Mouse (Mus musculus) lung, postnatal 0 days (tissue): ENCODE data around the gene Dchs1. TPM values are rescaled to one million over a fixed set of nuclear protein-coding genes. Genes with fewer than 3 reads are reported as not detected.
"Not testable (repeated sequence)": the region's sequence is repeated elsewhere in the genome, so short reads cannot be mapped to it uniquely, and the experiment has no call there.

Source experiments
- ATAC-seq: fragments of 200-750 bp; cut with Nextera tagmentation; 2 replicates; pipeline ENCODE4 v1.8.0; 2017; ENCODE audit warnings: moderate library complexity
- DNase-seq: peaks from one replicate; pipeline ENCODE4 v3.0.0-alpha.2; 2016; ENCODE audit warnings: low spot score
- H3K27ac ChIP-seq: fragments of 300-500 bp; sonication (generic); 2 replicates; pipeline ENCODE4 v1.5.1; 2014; ENCODE audit warnings: antibody characterized with exemption, mild to moderate bottlenecking, low read length, mixed read lengths
- H3K27me3 ChIP-seq: fragments of 300-500 bp; sonication (generic); replicated peaks from 2 replicates; pipeline ENCODE4 v1.6.1; 2014; ENCODE audit warnings: low read length, mixed read lengths; ENCODE audit not compliant: insufficient read depth
- H3K36me3 ChIP-seq: fragments of 300-500 bp; sonication (generic); 2 replicates; pipeline ENCODE4 v1.6.1; 2014; ENCODE audit warnings: low read length, mixed read lengths; ENCODE audit not compliant: insufficient read depth
- H3K4me1 ChIP-seq: fragments of 300-500 bp; sonication (generic); 2 replicates; pipeline ENCODE4 v1.6.1; 2014; ENCODE audit warnings: antibody characterized with exemption, low read depth, low read length, mixed read lengths; ENCODE audit not compliant: insufficient read depth
- H3K4me2 ChIP-seq: fragments of 300-500 bp; sonication (generic); replicated peaks from 2 replicates; pipeline ENCODE4 v1.6.1; 2014; ENCODE audit warnings: low read depth, mild to moderate bottlenecking, low read length, moderate library complexity, mixed read lengths
- H3K4me3 ChIP-seq: fragments of 300-500 bp; sonication (generic); 2 replicates; pipeline ENCODE4 v1.5.1; 2014; ENCODE audit warnings: low read depth, low read length
- H3K9ac ChIP-seq: fragments of 300-500 bp; sonication (generic); replicated peaks from 2 replicates; pipeline ENCODE4 v1.6.1; 2014; ENCODE audit warnings: low read depth, mild to moderate bottlenecking
- H3K9me3 ChIP-seq: fragments of 300-500 bp; sonication (generic); 2 replicates; pipeline ENCODE4 v1.6.1; 2016; ENCODE audit warnings: low read length, mixed read lengths
- CTCF ChIP-seq: IDR thresholded peaks from 2 replicates; pipeline ENCODE4 v1.5.1; 2016; ENCODE audit warnings: antibody characterized with exemption, mild to moderate bottlenecking
- EP300 ChIP-seq: IDR thresholded peaks from 2 replicates; pipeline ENCODE4 v1.6.1; 2016; ENCODE audit warnings: antibody characterized with exemption, mild to moderate bottlenecking, control low read depth
- WGBS: fragments of 180-500 bp; shearing (Covaris S2); extraction: QIAGEN DNeasy Blood & Tissue Kit; methylation state at CpG from one replicate; pipeline ENCODE4 v1.1.7; 2014; 5-methylcytosine and 5-hydroxymethylcytosine counted together
- polyA plus RNA-seq: library from polyadenylated mRNA; unstranded; fragments of >200 nt; fragmentation: Nextera tagmentation; extraction: Ambion mirVana; gene quantifications from 2 replicates; pipeline ENCODE4 v1.2.1, GENCODE M21; 2015

The Dchs1 gene
- polyA plus RNA-seq, 1 experiment from 2014 or later: 3.0 TPM

DNA sequence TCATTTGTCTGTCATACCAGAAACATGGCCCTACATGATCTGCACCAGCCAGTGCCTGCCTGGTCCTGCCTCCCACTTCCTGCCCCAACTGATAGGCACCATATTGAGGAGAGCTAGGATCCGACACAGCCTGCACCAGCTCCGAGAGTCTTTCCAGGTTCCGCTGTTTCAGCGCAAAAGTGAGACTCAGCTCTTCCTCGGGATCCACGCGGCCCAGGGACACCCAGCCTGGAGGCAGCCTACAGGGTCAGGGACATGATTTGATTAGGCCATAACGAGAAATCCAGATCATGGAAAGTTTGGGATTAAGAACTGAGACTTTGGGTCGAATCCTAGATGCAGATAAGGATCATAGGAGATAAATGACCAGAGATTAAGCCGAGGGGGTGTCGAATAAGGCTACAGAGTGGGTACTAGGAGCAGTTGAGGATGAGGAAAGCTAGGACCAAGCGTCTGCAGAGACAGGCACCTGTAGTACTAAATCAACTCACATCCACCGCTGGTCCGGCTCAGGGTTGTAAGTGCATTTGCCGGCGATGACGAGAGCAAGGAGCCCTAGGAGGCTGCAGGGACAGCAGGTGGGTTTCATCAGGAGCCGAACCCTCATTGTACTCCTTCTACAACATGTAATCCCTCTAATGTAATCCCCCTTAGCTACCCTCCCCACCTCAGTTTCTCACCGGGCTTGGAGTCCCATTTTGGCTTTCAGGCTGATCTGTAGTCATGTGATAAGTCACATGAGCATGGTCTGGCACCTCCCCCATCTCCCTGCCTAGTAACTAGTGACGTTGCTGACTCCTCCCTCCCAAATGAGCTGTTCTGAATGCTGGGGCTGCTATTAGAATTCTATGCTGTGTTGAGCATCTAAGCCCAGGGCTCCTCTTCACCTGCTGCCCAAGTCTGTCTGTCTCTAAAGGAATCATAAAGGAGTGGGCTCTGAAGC is 35.7 kb downstream of the Dchs1 start, which contains the start of gene Tpp1:
Gene Tpp1, minus strand, starts transcription at position 745 of the 943 bp plus-strand sequence.
- Histone ChIP-seq H3K4me1 (peaks cover 5% of the 10 kb centered on the region; the same call in 1 of the 2 replicates), H3K36me3 (0 out of 2 replicates have a peak, but pooled peaks cover 10% of the 10 kb centered on the region), H3K9me3 (no peaks in the 10 kb centered on the region), H3K4me2 (peak within 1 kb of the TSS; percentile 83), H3K4me3 (peak within 1 kb of the TSS; percentile 71), H3K9ac (peak within 1 kb of the TSS; percentile 69), H3K27me3 (no peaks in the 10 kb centered on the region), H3K27ac (peak within 1 kb of the TSS; percentile 52)
- no peak for TF ChIP-seq EP300
- no peak for TF ChIP-seq CTCF
- ATAC-seq: peak; percentile 95
- WGBS: 19% methylated on average over 20 of the region's 20 CpGs
- DNase-seq: peak; percentile 96

DNA sequence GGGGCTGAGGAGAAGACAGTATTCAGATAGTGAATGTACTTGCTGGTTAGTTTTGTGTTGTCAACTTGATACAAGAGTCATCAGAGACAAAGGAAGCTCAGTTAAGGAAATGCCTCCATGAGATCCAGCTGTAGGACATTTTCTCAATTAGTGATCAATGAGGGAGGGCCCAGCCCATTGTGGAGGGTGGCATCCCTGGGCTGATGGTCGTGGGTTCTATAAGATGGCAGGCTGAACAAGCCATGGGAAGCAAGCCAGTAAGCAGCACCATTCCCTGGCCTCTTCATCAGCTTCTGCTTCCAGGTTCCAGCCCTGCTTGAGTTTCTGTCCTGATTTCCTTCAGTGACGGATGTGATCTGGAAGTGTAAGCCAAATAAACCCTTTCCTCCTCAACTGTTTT is 39.7 kb downstream of the Dchs1 start:
- Histone ChIP-seq H3K4me2 (no peak overlapping the region), H3K4me3 (no peak overlapping the region), H3K36me3 (0 out of 2 replicates have a peak, but pooled peaks cover 10% of the 10 kb centered on the region), H3K9me3 (no peaks in the 10 kb centered on the region), H3K27me3 (no peaks in the 10 kb centered on the region), H3K27ac (no peak overlapping the region), H3K9ac (no peak overlapping the region), H3K4me1 (peaks cover 5% of the 10 kb centered on the region; the same call in 1 of the 2 replicates)
- DNase-seq (no peak), ATAC-seq (no peak)
- WGBS: 66% methylated on average over 2 of the region's 2 CpGs
- TF ChIP-seq CTCF (no peak), EP300 (no peak)

DNA sequence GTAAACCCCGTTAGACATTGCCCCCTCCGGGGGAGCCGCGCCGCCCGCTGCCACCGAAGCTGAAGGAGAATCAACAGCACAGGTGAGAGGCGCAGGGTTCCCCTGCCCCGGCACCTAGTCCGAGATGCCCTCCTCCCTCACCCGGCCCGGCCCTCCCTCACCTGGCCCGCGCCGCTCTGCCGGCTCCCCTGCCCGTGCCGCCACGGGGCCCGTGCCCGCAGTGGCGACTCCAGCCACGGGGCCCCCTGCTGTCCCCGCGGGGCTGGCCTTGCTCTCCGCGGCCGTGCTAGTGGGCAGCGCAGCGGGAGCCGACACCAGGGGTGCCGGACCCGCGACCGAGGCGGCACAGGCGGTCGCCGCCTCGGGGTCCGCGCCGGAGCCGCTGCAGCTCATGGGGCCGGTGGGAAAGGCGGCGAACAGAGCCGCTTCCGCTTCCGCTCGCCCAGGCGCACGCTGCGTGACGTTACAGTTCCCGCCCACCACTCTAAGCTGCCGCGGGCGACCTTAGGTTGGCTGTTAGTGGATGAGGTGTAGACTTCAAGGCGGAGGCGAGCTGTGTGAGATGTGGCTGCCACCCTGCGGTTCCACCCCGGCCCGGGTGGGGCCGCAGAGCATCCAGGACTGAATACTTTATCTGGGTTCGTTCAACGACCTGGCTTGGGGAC is 43.4 kb downstream of the Dchs1 start, which contains the start of gene Taf10:
Gene Taf10, minus strand, starts transcription at position 436 of the 665 bp plus-strand sequence.
- DNase-seq (peak; percentile 97), ATAC-seq (peak; percentile 98)
- Histone ChIP-seq H3K36me3 (peaks cover 32% of the 10 kb centered on the region; the same call in 1 of the 2 replicates), H3K27me3 (no peaks in the 10 kb centered on the region), H3K9ac (peak within 1 kb of the TSS; percentile 91), H3K4me3 (peak within 1 kb of the TSS; percentile 85), H3K27ac (peak within 1 kb of the TSS; percentile 84), H3K4me2 (peak within 1 kb of the TSS; percentile 97), H3K9me3 (no peaks in the 10 kb centered on the region), H3K4me1 (peaks cover 6% of the 10 kb centered on the region; the same call in 1 of the 2 replicates)
- WGBS: under 1% methylated on average over 44 of the region's 67 CpGs
- TF ChIP-seq EP300: no peak
- peak; percentile 61 for TF ChIP-seq CTCF

DNA sequence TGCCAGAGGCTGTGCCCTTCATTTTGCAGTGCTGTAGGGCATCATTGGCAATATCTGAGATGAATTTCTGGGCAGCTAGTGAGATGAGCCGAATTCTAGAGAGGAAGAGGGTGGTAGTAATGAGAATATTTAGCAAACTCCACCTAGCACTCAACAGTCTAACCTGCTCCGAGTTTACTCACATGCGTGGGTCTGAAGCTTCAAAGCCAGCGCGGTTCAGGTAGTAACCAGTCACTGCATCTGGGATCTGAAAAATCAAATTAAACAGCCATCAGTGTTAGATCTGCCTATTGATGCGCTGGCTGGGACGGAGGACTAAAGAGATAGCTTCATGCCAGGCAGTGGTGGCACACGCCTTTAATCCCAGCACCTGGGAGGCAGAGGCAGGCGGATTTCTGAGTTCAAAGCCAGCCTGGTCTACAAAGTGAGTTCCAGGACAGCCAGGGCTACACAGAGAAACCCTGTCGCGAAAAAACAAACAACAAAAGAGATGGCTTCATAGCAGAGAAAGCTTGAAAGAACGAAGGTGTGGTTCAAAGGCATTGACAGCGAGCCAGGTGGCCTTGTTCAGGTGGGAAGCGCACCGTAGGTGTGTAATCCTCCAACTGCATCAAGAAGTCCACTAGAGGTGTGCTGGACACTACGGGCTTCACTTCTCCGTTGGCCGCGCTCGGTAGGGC is 44.1 kb downstream of the Dchs1 start:
- ATAC-seq, H3K27me3 ChIP-seq, H3K9me3 ChIP-seq, DNase-seq, H3K4me1 ChIP-seq: not testable (repeated sequence)
- Histone ChIP-seq H3K36me3 (peaks cover 32% of the 10 kb centered on the region; the same call in 1 of the 2 replicates), H3K4me3 (peak overlapping the region; percentile 85), H3K27ac (peak overlapping the region; percentile 84), H3K4me2 (peak overlapping the region; percentile 97), H3K9ac (peak overlapping the region; percentile 91)
- WGBS: 30% methylated on average over 20 of the region's 20 CpGs

DNA sequence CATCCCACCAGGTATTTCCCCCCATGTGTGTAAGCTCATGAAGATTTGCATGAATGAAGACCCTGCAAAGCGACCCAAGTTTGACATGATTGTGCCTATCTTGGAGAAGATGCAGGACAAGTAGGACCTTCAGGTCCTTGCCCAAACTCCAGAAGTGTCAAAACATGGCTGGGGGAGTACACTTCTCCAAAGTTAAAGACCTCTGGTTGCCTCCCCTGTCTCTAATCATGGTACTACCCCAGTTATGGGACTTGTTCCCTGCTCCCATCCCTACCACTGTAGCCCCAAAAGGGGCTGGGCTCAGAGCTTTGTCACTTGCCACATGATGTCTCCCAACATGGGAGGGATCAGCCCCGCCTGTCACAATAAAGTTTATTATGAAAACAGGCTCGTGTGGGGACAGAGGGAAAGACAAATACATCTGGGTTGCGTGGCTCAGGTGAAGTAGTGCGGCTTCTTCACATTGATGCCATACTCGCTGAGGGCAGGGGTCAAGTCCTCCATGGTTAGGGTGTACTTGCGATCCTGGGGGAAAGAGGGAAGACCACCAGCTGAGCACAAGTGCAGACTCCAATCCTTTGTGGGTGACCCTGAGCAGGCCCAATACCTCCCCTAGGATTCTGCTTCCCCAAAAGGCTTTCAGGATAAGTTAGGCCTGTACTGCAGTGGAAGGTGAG is 44.8 kb downstream of the Dchs1 start:
- H3K4me2 ChIP-seq, DNase-seq, H3K27ac ChIP-seq, H3K9me3 ChIP-seq, H3K27me3 ChIP-seq, ATAC-seq, H3K4me3 ChIP-seq, H3K9ac ChIP-seq: not testable (repeated sequence)
- Histone ChIP-seq H3K36me3 (peaks cover 32% of the 10 kb centered on the region; the same call in 1 of the 2 replicates), H3K4me1 (peaks cover 10% of the 10 kb centered on the region; the same call in 1 of the 2 replicates)
- 79% methylated on average over 7 of the region's 7 CpGs for WGBS
